Mouse (Mus musculus): ENCODE data around the gene Sytl3.
"Not testable (repeated sequence)": the region's sequence is repeated elsewhere in the genome, so short reads cannot be mapped to it uniquely, and the experiment has no call there.

Gene Sytl3

GRCm38 (mm10) chr17:6686299-6686971 is 27.5 kb downstream of the Sytl3 start:
- in situ Hi-C loops (cut with MboI; ENCODE audit: unreplicated experiment in 2 of 2): not testable (repeated sequence)

DNA sequence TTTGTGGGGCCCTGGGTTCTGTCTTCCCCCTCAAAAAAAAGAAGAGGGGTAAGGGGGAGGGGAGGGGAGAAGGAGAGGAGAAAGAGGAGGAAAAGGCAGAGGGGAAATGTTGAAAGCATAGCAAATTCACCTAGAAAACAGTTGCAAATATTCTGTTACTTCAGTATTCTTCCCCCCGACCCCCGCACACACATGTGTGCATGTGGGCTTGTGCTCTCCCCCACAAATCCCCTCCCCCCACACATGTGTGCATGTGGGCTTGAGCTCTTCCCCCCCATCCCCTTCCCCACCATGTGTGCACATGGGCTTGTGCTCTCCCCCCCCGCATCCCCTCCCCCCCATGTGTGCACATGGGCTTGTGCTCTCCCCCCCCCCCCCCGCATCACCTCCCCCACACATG is 30.5 kb downstream of the Sytl3 start:
- in situ Hi-C loops (cut with MboI; ENCODE audit: unreplicated experiment in 2 of 2): not testable (repeated sequence)

DNA sequence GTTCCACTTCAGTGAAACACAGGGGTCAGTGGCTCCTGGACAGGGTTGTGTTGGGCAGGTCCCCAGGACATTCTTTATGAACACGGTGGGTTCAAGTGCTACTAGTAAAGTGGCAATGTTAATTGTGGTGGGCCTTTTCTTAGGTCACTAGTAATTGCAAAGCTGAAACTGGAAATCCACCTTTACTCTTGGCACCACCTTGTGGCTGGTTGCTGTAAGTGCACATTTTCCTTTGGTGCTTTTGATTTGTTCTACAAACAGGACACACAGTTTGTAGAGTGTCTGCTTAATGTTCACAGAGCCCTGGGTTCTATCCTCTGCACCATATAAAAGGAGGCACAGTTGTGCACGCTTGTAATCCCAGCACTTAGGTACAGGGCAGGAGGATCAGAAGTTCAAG is 32.7 kb downstream of the Sytl3 start:
- in situ Hi-C loops (cut with MboI; ENCODE audit: unreplicated experiment in 2 of 2): loop anchor here in 1 of 2 experiments (10.0 kb wide), 1 partner anchor 203 kb away; no protein-coding TSS in a partner anchor

DNA sequence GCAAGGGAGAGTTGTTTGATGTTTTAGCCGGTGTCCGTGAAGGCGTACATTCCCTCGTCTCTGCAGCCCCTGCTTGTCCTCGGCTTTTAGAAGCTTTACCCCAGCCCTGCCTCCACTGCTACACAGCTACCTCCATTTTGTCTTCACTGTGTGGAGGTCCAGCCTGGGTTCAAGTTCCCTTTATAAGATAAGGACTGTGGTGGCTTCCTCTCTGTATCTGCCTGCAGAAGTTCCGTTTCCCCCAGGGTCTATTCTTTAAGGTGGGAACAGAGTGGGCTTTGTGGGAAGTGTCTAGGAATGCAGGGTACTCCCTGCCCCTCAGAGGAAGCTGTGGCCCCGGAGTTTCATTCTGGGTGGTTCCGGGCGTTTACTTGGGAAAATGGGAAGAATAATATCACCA is 36.8 kb downstream of the Sytl3 start:
- in situ Hi-C loops (cut with MboI; ENCODE audit: unreplicated experiment in 2 of 2): loop anchor here in 1 of 2 experiments (10.0 kb wide), 1 partner anchor 199 kb away; no protein-coding TSS in a partner anchor

DNA sequence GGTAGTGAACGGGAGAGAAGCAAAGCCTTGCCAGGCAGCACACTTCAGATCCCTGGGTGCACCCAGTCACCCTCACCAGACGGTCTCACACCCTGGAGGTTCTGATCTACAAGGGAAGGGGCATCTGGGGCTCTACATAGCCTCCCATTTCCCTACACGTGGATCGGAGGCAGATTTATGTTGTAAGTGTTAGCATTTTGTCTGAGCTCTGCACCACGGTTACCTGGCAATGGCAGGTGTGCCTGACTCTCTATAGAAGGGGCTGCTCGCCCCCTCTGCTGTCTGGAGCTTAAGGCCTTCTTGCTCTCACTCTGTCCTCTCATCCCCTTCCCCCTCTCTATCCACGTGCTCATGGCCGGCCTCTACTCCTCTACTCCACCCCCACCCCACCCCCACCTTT is 37.6 kb downstream of the Sytl3 start:
- in situ Hi-C loops (cut with MboI; ENCODE audit: unreplicated experiment in 2 of 2): loop anchor here in 1 of 2 experiments (10.0 kb wide), 1 partner anchor 198 kb away; no protein-coding TSS in a partner anchor

DNA sequence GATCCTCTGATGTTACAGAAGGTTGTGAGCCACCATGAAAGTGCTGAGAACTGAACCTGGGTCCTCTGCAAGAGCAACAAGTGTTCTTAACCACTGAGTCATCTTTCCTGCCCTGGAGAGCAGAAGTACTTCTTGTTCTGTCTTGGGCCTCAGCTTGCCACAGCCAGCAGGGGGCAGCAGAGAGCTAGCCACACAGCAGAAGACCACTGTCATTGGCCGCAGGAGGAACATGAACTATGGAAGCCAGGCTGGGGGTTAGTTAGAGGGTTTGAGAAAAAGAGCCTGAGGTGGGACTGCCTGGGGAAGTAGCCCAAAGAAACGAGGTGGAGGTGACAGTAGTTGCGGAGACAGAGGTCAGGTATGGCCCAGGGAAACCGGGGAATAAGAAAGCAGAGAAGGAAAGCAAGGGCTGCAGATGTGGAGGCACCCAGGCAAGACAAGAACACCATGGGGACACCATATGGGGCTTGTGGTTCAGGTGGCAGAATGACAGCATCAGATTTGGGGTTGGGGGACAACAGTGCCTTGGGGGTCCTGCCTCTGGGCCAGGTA is 38.4 kb downstream of the Sytl3 start:
- in situ Hi-C loops (cut with MboI; ENCODE audit: unreplicated experiment in 2 of 2): loop anchor here in 1 of 2 experiments (10.0 kb wide), 1 partner anchor 198 kb away; no protein-coding TSS in a partner anchor

GRCm38 (mm10) chr17:6699502-6699901 is 40.6 kb downstream of the Sytl3 start:
- in situ Hi-C loops (cut with MboI; ENCODE audit: unreplicated experiment in 2 of 2): loop anchor here in 1 of 2 experiments (10.0 kb wide), 1 partner anchor 195 kb away; no protein-coding TSS in a partner anchor

- in situ Hi-C loops (cut with MboI; ENCODE audit: unreplicated experiment in 2 of 2): not testable (repeated sequence)
These were observed 41.2 kb downstream of the Sytl3 start for GRCm38 (mm10) chr17:6700077-6700476.

DNA sequence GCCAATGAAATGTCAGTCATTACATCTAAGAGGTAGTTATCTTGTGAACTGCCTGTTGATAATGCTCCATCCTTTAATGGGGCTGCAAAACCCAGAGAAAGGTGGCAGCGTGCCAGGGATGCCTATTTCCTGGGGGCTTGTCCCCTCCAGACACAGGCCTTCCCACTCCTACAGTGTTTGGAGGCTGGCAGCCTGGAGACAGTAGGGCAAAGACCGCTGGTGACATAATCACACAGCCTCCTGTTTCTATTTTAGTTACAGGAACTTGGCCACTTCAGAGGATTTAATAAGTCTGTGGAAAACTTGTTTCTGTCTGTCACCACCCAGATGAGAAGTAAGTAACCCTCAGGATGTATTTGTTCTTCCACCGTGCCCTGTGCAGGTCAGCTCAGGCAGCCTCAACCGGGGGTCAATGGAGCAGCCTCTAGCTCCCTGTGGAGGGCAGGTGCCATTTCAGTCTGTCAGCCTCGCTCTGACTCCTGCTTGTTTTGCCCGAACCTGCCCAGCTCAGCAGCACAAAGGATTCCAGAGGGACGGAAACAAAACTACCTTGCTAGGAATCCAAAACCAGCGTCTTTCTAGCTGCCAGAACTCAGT is 43.8 kb downstream of the Sytl3 start:
- in situ Hi-C loops (cut with MboI; ENCODE audit: unreplicated experiment in 2 of 2): not testable (repeated sequence)

GRCm38 (mm10) chr17:6703381-6704270 is 44.7 kb downstream of the Sytl3 start:
- in situ Hi-C loops (cut with MboI; ENCODE audit: unreplicated experiment in 2 of 2): not testable (repeated sequence)

- in situ Hi-C loops (cut with MboI; ENCODE audit: unreplicated experiment in 2 of 2): not testable (repeated sequence)
These were observed 47.6 kb downstream of the Sytl3 start for GRCm38 (mm10) chr17:6706448-6706847.

DNA sequence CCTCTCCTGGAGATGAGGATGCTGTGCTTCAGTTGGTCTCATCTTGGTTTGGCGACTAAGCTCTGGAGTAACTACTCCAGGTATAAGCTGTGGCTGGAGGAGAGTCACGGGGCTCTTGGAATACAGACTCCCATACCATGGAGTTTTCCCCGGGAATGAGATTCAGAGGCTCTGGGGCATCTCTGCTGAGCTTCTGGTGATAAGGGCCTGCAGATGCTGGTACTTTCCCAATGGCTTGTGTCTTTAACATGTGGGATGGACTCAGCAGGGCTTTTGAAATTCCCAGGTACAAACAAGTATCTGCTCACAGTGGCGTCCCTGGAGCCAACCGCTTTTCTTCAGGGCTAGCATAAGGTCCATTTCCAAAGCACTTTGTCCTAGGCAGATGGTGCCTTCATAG is 48.5 kb downstream of the Sytl3 start:
- in situ Hi-C loops (cut with MboI; ENCODE audit: unreplicated experiment in 2 of 2): not testable (repeated sequence)

GRCm38 (mm10) chr17:6708194-6708593 is 49.3 kb downstream of the Sytl3 start:
- in situ Hi-C loops (cut with MboI; ENCODE audit: unreplicated experiment in 2 of 2): not testable (repeated sequence)

DNA sequence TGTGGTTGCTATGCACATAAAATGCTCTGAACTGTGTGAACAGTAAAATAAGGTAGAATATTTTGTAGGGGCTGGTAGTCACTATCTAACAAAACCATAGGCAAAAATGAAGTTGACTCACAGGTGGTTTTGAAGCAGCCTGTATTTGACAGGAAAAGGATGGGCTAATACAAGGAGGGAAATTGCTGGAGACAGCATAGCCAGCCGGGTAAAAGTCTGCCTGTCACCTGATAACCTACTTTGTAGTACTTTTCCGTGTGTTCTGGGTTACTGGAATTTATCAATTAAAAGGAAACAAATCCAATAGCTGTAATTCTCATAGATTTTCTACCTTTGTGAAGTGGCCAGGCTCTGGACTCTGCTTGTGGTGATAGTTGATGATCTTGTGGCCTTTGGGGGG is 54.6 kb downstream of the Sytl3 start:
- in situ Hi-C loops (cut with MboI; ENCODE audit: unreplicated experiment in 2 of 2): not testable (repeated sequence)

- in situ Hi-C loops (cut with MboI; ENCODE audit: unreplicated experiment in 2 of 2): not testable (repeated sequence)
These were observed 55.1 kb downstream of the Sytl3 start for GRCm38 (mm10) chr17:6713944-6714343.

GRCm38 (mm10) chr17:6727996-6728610 is 69.2 kb downstream of the Sytl3 start:
- in situ Hi-C loops (cut with MboI; ENCODE audit: unreplicated experiment in 2 of 2): loop anchor here in 1 of 2 experiments (25.0 kb wide), 1 partner anchor 1084 kb away; no protein-coding TSS in a partner anchor

DNA sequence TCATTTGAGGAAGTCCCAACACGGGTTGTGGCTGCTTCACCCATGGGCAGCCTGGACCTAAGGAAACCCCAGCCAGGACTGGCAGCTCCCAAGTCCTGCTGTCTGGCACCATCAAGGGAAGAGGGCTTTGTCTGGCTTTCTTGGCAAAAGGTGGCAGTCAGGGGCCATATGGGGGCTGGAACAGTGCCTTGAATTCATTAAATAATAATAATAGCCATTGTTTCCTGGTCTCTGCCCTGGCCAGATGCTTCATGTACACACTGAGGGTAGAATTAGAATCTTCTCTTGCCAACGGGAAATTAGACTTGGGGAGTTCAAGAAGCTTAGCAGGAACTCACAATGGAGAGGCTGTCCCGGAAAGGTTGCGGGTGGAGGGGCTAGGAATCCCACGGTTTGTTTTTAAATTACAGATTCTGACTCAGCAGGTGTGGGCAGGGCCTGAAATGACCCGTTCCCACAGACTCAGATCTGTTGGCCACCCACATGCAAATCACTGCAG is 70.4 kb downstream of the Sytl3 start:
- in situ Hi-C loops (cut with MboI; ENCODE audit: unreplicated experiment in 2 of 2): loop anchor here in 1 of 2 experiments (25.0 kb wide), 1 partner anchor 1083 kb away; no protein-coding TSS in a partner anchor

DNA sequence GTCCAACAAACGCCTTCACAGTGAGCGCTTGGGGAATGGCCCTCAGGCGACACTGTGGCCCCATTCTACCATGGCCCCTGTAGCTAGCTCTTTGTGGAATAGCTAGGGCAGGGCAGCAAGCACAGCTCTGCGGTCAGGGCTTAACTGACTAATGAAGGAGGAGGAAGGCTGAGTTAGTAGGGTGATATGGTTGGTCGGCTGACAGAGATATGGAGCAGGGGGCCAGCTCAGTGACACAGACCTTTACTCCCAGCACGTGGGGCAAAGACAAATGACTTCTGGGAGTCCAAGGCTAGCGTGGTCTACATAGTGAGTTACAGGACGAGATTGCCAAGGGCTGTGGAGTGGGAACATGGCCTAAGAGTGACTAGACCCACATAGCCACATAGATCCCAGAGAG is 72.2 kb downstream of the Sytl3 start:
- in situ Hi-C loops (cut with MboI; ENCODE audit: unreplicated experiment in 2 of 2): loop anchor here in 1 of 2 experiments (25.0 kb wide), 1 partner anchor 1081 kb away; no protein-coding TSS in a partner anchor

GRCm38 (mm10) chr17:6731634-6732033 is 72.7 kb downstream of the Sytl3 start:
- in situ Hi-C loops (cut with MboI; ENCODE audit: unreplicated experiment in 2 of 2): loop anchor here in 1 of 2 experiments (25.0 kb wide), 1 partner anchor 1081 kb away; no protein-coding TSS in a partner anchor
